Mouse (Mus musculus) testis, postnatal 14 days (tissue): ENCODE data around the gene Eml2.
A peak's percentile ranks its signal among the peaks of the same experiment; 100 is the strongest.

Experiments used
- DNase-seq: peaks from one replicate; pipeline ENCODE4 v3.0.0; 2021; ENCODE audit warnings: low spot score

Gene Eml2

GRCm38 (mm10) chr7:19163752-19164151, 12.5 kb upstream of the Eml2 start:
- DNase-seq: no peak

- DNase-seq: peak; percentile 52
Measured at GRCm38 (mm10) chr7:19164189-19164588, 12.0 kb upstream of the Eml2 start.

GRCm38 (mm10) chr7:19164978-19165377, 11.2 kb upstream of the Eml2 start:
- peak; percentile 58 for DNase-seq

GRCm38 (mm10) chr7:19165656-19166423, 10.4 kb upstream of the Eml2 start, which contains the start of gene Gipr:
TSS of gene Gipr (minus strand) at chr7:19166127.
- no peak for DNase-seq

GRCm38 (mm10) chr7:19166990-19167389, 9.2 kb upstream of the Eml2 start:
- no peak for DNase-seq

- DNase-seq: no peak
Measured at GRCm38 (mm10) chr7:19169506-19169905, 6.7 kb upstream of the Eml2 start.

GRCm38 (mm10) chr7:19170142-19170541, 6.1 kb upstream of the Eml2 start:
- no peak for DNase-seq

GRCm38 (mm10) chr7:19171831-19172230, 4.4 kb upstream of the Eml2 start:
- no peak for DNase-seq

GRCm38 (mm10) chr7:19172874-19173273, 3.3 kb upstream of the Eml2 start:
- peak; percentile 78 for DNase-seq

- DNase-seq: no peak
Measured at GRCm38 (mm10) chr7:19176516-19176947, 311 bp downstream of the Eml2 start.

GRCm38 (mm10) chr7:19177216-19177615, 995 bp downstream of the Eml2 start:
- DNase-seq: no peak

GRCm38 (mm10) chr7:19178035-19178434, 1.8 kb downstream of the Eml2 start:
- DNase-seq: no peak

- peak; percentile 69 for DNase-seq
Measured at GRCm38 (mm10) chr7:19178443-19179092, 2.3 kb downstream of the Eml2 start.

- DNase-seq: no peak
Measured at GRCm38 (mm10) chr7:19179173-19179572, 3.0 kb downstream of the Eml2 start.

GRCm38 (mm10) chr7:19179936-19180335, 3.7 kb downstream of the Eml2 start:
- no peak for DNase-seq

GRCm38 (mm10) chr7:19180862-19181429, 4.7 kb downstream of the Eml2 start:
- no peak for DNase-seq

GRCm38 (mm10) chr7:19184250-19184649, 8.0 kb downstream of the Eml2 start:
- DNase-seq: no peak

- no peak for DNase-seq
Measured at GRCm38 (mm10) chr7:19184758-19185157, 8.5 kb downstream of the Eml2 start.

- DNase-seq: no peak
Measured at GRCm38 (mm10) chr7:19194676-19195075, 18.5 kb downstream of the Eml2 start.

- DNase-seq: no peak
Measured at GRCm38 (mm10) chr7:19196676-19197075, 20.5 kb downstream of the Eml2 start.

GRCm38 (mm10) chr7:19197985-19198384, 21.8 kb downstream of the Eml2 start:
- DNase-seq: no peak

GRCm38 (mm10) chr7:19201660-19202059, 25.4 kb downstream of the Eml2 start:
- DNase-seq: no peak
